Mouse (Mus musculus) layer of hippocampus, postnatal 36 days (tissue): Measurements from ENCODE around the gene Mkrn3. TPM values are rescaled to one million over a fixed set of nuclear protein-coding genes. Genes with fewer than 3 reads are reported as not detected.

Experiments
- DNase-seq, 2 experiments: peaks; one replicate each; pipeline ENCODE4 v3.0.0; 2022
- total RNA-seq, 2 experiments: library from RNA; stranded (reverse); gene quantifications; 2 replicates each; pipeline ENCODE4 v1.2.3; 2021

Gene Mkrn3
- total RNA-seq, 2 experiments from 2014 or later: 1.3 to 1.5 TPM

DNA sequence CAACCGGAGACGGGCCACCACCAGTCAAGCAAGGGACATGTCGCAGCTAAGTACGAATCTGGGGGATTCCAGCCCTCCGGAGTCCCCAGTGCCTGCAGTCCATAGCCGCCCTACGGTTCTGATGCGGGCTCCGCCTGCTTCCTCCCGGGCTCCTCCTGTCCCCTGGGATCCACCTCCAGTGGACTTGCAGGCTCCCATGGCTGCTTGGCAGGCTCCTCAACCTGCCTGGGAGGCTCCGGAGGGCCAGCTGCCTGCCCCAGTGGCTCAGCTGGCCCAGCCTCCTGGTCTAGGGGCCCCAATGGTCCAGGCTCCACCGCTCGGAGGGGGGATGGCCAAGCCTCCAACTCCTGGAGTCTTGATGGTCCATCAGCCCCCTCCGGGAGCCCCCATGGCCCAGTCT lies 42.6 kb downstream of the Mkrn3 start:
- DNase-seq: no peak

DNA sequence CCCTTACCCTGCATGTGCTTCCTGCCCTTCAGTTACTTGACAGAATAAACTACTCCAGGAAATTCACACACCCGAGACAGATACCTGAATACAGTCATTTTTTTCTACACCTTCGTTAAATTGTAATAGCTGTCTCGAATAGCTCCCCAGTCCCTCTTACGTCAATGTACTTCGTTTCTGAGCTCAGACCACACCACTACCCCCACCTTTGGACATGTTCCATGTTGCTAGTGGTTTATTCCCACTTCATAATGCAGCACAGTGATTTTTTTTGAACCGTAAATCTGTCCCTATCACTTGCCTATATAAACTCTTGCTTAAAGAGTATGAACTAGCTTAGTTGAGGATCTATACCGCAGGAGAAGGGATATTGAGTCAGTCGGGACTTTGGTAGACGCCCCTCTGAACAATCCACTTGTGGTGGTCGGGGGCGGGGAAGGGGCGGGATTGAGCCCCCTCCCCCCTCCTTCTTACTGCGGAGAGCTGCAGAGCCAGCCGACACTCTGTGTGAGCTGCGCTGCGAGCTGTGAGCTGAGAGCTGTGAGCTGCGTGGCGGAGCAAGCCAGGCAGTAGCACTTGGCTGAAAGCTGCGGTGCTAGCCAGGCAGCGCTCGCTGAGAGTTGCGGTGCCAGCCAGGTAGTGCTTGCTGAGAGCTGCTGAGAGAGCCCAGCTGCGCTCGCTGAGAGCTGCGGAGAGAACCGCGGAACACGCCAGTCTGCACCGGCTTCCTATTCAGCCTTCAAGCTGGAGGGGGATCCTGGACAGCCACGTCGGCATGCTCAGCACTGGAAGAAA lies 43.2 kb downstream of the Mkrn3 start, which contains the start of gene Magel2:
TSS of gene Magel2 (plus strand) at position 501 of the 795 bp plus-strand sequence.
- DNase-seq: peak in 1 of 2 experiments; percentile 12

DNA sequence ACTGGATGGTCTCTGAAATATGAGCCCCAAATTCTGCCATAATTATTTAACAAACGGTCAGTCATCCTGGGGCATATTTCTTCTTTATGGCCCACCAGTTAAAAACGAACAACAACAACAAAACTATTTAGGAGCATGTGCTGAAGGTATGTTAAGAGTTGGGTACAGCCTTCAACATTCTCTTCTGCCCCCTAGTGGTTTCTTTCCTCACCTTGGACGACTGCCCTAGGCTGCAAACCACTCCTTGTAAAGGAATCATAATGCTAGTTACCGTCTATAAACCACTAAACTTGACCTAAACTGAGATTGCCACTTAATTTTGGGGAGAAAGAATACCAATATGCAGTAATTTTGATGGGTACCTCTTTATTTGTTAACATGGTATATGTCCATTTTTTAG lies 44.3 kb downstream of the Mkrn3 start:
- DNase-seq: no peak

Other genes with a start within 250 kb of the Mkrn3 start
- 100 to 1,000 TPM; 129 to 135 TPM for gene Ndn, start 73.6 kb downstream of the Mkrn3 start, total RNA-seq
- 1 to 10 TPM; 1.4 to 1.5 TPM for gene Magel2, start 43.1 kb downstream of the Mkrn3 start, total RNA-seq
- under 1 TPM; 0.42 to 0.56 TPM for gene Peg12, start 44.4 kb upstream of the Mkrn3 start, total RNA-seq